Mouse (Mus musculus) spleen, postnatal 14 days (tissue): ENCODE measurements around the gene Tnfrsf21.

Experiments used
- DNase-seq, 2 experiments: peaks; one replicate each; pipeline ENCODE4 v3.0.0; 2021 to 2022; ENCODE audit warnings: low spot score in 2 of 2

Tnfrsf21 gene

DNA sequence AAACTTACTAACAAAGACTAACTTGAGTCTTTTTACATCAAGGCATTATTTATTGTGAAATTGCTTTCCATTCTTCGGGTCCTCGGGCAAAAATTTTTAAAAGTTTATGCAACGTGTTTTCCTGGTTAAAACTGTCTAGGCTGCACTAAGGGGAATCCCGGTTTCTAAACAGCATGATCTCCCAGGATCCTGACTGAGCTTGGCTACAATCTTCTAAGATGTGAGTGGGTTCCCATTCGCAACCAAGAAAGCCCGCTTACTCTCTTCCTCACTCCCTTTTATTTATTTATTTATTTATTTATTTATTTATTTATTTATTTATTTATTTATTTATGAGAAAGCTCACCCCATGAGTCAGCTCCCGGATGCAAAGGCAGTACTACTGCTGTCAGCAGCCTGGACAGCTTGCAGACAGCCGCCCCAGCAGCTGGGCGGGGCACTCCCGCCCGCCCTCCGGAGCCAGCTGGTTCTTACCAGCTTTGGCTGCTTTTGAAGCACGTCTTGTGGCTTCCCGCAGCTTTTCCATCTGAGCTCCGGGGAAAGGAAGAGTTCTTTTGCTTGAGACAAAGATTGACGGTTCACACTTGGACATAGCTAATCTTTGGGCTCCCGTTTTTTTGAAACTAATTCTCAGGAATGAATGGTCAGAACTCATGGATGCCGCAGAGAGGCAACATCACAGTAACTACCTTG is 60.6 kb downstream of the Tnfrsf21 start:
- peak; percentile 29 to 55 for DNase-seq

DNA sequence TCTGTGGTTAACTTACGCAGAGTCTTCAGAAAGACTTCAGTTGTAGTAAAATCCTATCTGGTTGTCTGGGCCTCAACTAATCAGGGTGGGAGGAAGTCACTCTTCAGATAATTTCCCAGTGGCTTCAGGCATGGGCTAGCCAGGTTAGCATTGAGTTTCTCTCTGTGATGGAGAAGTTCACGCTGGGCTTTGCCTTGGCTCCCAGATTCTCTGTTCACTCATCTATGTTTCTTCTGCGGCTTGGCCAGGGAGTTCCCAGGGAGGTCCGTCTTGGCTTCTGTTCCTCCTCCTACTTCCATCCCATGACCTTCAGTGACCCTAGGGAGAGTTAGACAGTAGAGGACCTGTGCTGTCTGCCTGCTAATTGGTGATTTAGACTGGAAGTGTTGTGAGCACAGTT is 61.2 kb downstream of the Tnfrsf21 start:
- DNase-seq: no peak

DNA sequence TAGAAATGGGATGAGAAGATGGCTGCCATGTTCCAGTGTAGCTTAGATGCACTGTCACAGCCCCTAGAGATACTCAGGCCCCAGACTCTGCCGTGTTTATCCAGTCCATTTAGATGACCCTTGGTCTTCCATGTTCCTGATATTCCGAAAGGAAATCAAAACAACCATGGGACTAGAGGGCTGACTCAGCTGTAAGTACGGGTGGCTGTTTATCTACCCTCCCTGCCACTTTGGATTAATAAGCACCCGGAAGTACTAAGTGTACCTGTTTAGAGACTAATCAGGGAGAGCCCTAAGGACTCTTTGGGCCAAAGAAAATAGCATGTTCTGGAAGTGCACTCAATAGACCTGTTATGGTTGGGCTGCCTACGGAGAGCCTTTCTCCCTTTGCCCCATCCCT is 64.9 kb downstream of the Tnfrsf21 start:
- DNase-seq: no peak

DNA sequence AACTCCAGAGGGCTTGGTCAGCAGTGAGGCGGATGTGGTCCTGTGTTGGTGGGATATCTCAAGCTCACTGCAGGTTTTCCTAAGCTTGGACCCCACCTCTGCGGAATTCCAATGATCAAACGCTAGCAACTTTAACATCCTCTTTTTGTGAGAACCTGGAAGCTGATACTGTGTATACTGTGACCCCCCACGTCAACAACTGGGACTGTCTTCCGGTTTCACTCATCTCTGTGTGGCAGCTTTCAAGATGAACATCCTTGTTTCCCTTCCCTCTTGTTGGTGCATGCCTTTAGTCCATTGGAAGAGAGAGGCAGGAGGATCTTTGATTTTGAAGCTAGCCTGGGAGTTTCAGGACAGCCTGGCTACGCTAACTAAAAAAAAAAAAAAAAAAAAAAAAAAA is 73.1 kb downstream of the Tnfrsf21 start:
- no peak for DNase-seq

DNA sequence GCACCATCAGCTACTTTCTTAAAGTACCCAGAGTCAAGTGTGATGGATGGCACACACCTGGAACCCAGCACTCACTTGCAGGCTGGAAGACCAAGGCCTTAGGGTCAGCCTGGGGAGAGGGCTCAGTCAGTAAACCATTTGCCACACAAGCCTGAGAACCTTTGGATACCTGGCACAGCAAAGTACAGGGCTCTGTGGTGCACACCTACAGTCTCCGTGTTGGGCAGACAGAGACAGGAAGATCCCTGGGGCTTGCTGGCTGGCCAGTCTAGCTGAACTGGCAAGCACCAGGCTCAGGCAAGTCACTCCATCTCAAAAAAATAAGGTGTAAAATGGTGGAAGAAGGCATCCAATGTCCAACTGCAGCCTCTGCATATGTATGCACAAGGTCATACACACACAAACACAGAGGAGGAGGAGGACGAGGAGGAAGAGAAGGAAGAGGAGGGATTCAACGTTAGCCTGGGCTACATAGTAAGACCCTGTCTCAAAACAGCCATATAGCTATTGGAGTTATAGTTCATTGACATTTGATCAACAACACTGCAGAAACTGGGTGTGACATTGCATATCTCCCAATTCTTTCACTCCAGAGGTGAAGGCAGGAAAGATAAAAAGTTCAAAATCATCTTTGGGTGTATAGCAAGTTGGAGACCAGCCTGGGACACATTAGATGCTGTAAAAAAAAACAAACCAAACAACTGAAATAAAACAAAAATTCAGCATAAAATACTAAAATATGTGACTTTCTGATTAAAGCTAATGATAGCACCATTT is 74.8 kb downstream of the Tnfrsf21 start:
- DNase-seq: no peak

DNA sequence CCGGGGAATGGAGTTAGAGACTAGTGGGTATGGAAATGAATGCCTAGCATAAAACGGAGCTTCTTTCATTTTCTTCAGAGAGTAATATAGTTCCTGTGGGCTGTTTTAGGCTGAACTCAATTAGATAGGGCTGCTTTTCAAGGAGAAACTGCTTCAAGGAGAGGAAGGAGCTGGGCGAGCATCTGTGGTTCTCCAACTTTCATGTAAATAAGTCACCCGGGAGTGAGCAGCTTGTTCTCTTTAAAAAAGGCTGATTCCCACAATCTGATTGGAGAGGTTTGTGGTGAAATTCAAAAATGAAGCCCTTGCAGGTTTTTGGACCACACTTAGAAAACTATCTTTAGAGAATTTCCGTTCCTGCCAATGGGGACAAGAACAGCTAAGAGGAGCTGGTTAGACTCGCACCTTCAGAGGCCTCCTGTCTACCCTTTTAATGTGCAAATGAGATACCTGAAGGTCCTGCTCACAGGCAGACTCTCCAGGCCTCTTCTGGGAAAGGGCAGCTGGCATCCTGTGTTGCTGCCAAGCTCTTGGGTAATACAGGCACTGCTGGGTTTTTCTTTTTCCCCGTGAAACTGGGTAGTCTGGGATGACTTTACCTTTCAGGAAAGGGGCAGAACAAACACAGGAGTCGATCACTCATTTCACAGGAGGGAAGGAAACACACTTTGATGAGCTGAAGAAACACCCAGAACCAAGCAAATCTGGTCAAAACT is 76.1 kb downstream of the Tnfrsf21 start:
- no peak for DNase-seq

DNA sequence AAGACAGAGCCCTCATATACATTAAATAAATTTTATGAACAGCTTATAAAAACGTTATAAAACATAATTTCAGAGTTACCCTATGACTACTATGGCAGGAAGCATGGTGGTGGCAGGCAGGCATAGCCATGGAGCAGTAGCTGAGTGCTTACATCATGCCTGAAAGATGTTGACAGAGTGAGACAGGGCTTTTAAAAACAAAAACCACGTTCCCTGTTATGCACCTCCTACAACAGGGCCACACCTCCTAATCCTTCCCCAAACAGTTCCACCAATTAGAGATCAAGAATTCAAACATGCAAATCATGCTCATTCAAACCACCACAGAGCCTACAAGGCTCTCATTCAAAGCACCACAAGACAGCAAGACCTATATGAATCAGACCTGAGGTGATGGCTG is 77.9 kb downstream of the Tnfrsf21 start:
- DNase-seq: no peak

DNA sequence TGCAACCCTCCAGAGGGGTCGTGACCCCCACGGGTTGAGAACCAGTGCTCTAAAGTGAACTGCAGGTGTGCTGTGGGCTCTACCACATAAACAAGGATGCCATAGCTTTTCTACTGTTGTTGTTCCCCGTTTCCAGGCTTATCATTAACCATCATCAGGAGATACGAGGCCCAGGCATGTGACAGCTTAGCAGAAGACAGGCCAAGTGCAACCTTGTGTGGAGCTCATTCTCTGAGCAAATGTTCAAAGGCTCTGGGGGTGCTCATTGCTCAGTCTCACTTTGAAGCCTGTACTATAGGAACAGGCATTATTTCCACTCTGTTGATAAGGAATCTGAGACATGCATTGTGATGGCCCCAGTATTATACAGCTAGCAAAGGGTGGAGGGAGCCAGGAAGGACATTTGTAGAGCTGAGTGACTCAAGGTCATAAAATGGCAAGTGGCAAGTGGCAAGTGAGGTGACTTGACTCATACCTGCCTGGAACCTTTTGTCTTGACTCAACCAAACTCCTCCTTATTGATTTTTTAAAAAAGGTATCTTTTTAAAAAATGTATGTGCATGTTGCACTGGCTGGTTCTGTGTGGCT is 80.8 kb downstream of the Tnfrsf21 start:
- DNase-seq: no peak

DNA sequence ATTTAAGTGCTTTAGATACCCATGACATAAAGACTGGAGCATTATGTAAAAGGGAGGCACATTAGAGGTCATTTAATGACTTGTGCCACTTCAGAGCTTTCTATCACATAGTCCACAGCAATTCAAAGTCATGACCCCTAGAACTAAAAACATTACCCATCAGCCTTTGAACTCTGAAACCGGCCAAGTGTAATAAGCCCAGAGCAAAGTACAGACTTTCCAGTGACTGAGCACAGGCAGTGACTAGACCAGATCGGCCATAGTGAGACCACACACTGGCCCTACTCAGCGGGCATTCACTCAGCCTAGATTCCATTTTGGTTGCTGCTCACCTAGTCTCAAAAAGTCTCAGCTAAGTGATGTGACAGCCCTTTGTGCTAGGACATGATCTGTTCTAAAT is 89.8 kb downstream of the Tnfrsf21 start:
- DNase-seq: no peak

DNA sequence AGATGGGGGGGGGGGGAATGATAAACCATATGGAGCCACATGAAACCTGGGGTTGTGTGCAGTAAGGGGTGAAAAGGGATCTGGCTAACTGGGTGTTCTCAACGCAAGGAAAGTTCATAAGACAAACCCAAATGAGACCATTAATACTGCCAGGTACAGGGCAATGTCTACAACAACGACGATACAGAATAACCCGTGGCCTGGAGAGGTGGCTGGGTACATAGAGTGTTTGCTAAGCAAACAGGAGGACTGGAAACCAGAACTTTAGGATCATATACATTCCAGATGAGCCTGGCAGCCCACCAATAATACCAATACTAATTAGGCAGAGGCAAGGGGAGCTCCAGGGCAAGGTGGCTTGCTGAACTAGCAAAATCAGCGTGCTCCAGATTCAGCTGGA is 91.0 kb downstream of the Tnfrsf21 start:
- no peak for DNase-seq

DNA sequence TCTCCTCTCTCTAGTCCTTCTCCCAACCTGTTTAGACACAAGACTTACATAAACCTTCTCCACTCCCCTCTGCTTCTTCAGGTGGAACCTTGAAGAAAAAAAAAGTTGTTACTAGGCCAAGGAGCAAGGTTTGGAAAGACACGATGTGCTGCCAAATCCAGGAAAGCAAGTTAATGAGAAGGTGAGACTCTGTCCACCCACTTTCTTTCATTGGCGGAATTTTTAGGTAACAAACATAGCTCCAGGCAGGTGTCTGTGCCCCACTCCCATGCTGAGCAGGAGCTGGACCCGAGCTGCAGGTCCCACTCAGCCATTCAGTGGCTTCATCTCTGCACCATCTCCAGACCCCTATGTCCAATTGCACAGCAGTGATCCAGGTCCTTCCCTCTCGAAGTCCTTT is 93.1 kb downstream of the Tnfrsf21 start:
- DNase-seq: no peak

DNA sequence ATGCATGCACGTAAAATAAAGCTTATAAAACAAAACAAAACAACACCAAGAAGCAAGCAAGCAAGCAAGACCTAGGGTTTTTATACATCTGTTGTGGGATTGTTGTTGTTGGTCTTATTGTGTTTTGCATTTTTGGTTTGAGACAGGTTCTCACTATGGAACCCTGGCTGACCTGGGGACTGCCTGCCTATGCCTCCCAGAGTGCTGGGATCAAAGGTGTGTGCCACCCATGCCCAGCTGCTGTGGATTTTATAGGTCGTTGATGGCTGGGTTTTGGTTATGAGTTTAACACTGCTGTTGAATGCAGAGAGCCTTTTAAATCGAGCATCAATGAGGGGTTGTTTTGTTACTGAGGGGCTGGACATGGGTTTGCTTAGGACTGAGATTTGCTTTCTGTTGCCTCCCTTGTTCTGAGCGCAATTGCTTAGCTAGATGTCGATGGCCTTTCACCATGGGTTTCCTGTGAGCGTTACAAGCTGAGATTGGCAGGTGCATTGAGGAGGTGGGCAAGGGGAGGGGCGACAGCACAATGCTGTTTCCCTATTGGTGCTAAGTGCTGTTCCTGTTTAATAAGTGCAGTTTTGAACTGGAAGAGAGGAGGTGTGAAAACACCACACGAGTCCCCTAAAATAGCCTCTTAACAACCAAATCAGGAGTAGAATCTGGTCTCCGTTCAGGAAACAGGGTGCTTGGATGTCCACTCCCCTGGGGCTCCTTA is 94.0 kb downstream of the Tnfrsf21 start:
- no peak for DNase-seq

DNA sequence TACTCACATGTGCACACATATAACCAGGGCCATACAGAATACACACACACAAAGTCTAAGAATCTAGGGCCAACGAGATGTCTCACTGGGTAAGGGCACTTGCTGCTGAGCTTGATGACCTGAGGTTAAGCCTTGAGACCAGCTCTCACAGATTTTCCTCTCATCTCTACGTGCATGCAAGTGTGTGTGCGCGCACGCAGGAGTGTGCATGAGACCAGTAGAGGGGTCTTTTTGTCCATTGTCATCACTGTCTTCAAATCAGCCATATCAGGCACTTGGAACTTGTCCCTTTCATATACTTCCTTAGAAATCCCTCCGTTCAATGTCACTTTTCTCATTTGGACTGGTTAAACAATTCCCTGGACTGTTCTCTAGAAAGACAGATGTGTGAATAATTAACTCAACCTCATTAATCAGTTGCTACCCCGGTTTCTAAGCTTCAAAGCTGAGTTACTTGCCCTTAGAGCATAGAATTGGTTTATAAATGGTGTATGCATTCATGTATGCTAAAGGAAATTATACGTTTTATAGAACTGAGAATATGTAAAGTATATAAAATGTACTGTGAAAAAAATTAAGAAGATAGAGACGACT is 97.1 kb downstream of the Tnfrsf21 start:
- DNase-seq: no peak

DNA sequence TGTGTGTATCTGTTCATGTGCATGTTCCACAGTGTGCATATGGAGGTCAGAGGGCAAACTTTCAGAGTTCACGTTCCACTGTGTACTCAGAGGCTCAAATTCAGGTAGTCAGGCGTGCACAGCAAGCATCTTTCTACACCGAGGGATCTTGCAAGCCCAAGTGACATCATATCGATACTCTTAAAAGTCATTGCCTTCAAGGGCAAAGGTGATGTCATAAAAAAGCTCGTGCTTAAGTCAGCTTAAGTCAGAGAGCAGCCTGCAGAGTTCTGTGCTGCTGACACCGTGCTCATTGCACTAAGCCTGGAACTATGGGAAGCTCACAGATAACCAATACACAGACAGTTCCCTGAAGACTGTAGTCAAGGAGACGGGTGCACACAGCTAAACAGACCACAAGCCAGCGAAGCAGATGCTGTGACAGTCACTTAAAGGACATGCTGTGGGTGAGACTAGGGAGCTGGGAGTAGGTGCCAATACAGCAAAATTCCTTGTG is 97.8 kb downstream of the Tnfrsf21 start:
- no peak for DNase-seq

DNA sequence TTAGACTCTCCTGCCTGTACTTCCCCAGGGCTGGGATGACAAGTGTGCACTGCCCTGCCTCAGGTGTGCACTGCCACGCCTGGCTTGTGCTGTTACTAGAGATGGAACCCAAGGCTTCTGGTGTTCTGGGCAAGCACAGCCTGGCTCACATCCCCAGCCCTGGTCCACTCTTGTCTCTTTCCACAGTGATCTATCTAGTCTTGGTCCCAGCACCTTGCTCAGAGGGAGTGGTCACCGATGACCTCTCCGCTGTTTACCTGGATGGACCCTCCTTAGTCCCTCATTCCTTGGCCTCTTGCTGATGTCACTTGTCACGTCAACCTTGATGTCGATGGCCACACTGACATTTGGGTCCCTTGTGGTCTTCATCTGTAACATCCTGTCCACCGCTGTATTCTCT is 98.6 kb downstream of the Tnfrsf21 start:
- DNase-seq: no peak

DNA sequence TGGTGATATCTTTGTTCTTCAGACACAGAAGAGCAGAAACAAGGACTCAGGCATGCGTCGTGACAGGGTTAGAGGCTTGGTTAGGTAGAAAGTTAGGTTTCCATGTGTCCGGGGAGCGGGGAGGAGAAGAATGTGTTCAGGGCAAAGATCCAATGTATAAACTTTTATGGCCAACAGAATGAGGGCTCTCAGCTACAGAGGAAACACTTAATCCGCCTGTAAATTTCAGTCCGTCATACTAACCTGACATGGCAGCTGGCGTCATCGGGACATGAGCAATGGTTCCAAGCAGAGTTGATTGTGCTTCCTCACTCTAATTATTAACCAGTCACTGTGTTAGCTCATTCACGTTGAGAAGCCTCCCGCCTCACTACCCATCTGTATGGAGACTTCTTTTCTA is 100.4 kb downstream of the Tnfrsf21 start:
- DNase-seq: no peak

DNA sequence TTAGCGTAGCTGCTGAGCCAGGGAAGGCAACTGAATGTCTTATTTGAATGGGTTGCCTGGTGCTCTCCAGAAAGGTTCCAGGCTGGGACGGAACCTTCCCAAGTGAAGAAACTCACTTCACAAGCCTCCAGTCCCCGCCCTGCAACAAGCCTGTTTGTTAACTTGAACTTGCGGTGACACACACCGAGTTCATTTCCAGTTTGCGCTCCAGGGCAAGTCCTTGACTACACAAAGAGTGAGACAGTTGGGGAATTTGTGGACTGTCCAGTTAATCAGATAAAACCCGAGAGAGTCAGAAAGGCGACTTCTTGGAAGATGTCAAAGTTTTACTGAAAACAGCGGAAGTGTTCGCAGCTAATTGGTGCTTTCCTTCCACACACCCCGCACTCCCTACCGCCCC is 103.1 kb downstream of the Tnfrsf21 start:
- DNase-seq: no peak

DNA sequence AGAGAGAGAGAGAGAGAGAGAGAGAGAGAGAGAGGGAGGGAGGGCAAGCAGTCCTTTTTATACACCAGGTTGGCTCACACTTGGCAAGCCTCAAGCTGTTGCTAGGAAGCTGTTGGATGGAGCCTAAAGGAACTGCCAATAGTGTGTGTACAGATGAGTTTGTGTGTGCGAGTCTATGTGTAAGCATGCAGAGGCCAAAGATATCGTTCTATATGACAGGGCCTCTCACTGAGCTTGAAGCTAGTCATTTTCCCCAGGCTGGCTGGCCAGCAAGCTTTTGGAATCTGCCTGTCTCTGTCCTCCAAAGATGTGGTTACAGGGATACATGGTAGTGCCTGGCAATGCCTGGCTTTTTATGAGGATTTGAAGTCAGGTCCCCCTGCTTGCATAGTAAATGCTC is 104.7 kb downstream of the Tnfrsf21 start:
- DNase-seq: no peak

DNA sequence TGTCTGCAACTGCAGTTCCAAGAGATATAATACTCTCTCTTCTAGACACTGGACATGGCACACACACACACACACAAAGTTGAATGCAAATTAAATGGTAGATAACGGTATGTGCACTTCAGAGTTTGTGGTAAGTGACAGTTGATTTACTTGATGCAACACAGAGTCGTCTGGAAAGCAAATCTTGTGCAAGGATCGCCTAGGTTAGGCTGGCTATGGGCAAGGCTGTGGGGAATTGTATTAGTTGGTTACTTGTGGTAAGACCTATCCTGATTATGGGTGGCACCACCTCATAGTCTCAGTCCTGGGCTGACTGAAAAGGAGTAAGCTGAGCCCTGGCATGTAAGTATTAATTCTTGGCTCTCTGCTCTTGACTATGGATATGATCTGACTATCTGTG is 112.0 kb downstream of the Tnfrsf21 start:
- DNase-seq: no peak

DNA sequence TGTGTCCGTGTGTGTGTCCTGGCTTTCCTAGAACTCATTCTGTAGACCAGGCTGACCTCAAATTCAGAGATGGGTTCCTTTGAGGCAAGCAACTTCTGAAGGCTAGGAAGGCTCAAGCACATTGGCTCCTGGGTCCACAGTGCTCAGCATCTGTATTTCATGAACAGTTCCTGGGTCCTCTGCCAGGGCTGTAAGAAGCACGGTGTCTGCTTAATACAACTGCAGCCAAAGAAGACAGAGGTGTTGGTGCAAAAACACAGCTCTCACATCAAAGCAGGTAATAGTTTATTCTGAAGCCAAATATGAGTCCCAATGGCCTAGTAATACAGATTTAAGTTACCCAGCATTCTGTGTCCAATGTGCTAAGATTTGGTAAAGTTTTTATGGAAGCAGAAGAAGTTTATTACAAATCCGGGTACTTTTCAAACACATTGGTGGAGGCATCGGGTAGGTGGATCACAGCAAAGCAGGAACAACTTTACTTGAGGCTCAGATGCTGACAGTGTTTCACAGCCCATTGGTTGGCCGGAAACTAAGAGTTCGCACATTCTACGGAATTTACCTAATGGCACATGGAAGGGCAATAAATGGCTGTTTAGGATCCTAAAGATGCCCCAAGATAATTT is 112.7 kb downstream of the Tnfrsf21 start:
- DNase-seq: no peak
